Mouse (Mus musculus) liver, embryonic 14.5 days (tissue): Measurements from ENCODE around the gene Dlgap1.

ENCODE experiments used
- CTCF ChIP-seq: IDR thresholded peaks from 2 replicates; pipeline ENCODE4 v1.5.1; 2016; ENCODE audit warnings: antibody characterized with exemption, low read depth, control low read depth
- EP300 ChIP-seq: IDR thresholded peaks from 2 replicates; pipeline ENCODE4 v1.6.1; 2016; ENCODE audit warnings: antibody characterized with exemption, low read depth

DNA sequence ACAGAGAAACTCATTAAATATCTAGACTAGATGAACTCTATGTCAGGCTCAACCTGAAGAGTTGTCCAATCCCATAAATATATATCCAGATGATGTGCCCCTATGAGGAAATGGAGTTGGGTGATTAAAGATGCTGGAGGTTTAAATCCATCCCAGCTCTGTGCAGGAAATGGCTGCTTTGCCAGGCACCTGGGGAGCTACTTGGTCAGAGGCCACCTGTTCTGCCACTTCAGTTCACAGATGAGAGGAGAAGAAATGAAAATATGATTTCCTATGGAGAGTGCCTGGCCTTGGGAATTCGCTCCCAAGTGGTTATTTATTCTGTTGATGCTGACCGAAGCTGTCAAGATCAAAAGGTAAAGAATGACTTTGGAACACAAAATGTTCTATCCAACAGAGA is 160.3 kb downstream of the Dlgap1 start:
- TF ChIP-seq CTCF (no peak), EP300 (no peak)
